Mouse (Mus musculus): ENCODE measurements around the gene Pate2.

The Pate2 gene

GRCm38 (mm10) chr9:35569571-35570534 lies at the start of gene Pate2, which contains the start of gene Hyls1:
Pate2 (plus strand) TSS chr9:35570284.
Hyls1 (minus strand) TSS chr9:35570398.
- peak; percentile 98 for DNase-seq (ENCODE audit: low spot score)

DNA sequence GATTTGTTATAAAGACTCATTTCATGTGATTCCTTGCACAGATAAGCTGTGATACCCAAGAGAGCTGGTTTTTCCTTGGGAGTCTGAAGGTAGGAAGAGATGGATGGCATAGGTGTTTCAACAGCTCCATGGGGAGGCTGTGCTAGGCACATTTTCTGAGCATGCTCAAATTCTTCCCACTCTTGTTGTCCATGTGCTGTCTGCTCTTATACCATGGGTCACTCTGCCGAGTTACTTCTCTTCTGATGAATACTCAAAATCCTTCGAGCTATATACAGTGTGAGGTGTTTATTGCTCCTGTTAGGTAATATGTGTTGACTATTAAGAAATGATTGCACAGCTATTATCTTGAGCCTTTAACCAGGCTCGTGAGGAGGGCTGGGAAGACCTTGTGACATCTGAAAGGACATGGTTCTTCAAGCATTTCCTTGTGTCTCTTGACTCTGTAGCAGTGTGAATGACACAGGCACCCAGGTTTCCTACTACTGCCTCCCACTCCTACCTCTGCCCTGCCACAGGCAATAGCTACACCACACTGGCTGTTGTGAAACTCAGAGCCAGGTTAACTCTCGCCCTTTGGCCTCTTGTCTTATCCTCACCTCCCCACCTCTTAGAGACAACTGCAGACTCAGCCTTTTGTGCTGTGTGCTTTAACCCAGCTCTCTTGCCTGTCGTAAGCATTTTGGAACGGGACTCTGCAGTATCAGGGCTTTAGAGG lies 49.3 kb upstream of the Pate2 start:
- DNase-seq (ENCODE audit: low spot score) = no peak

DNA sequence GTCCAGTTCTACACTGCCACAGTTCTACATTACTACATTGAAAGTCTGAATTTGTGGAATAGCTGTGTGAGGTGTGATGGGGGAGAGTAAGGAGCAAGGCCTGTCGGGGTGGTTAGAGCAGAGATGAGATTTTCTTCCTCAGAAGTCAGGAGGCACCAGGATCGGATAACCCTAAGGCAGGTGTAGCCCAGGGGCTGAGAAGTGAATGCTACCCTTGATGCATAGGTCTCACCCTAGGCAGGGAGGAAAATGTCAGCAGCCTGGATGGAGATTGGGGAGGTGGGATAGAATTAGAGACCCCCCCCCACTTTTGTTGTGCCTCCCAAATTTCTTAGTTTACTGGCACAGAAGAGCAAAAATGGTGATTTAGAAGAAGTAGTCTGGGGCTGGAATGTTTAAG lies 47.8 kb upstream of the Pate2 start:
- no peak for DNase-seq (ENCODE audit: low spot score)

- no peak for DNase-seq (ENCODE audit: low spot score)
Measured at GRCm38 (mm10) chr9:35522821-35523515, 47.1 kb upstream of the Pate2 start.

- no peak for DNase-seq (ENCODE audit: low spot score)
Measured at GRCm38 (mm10) chr9:35523541-35523940, 46.5 kb upstream of the Pate2 start.

- DNase-seq (ENCODE audit: low spot score) = peak; percentile 85
Measured at GRCm38 (mm10) chr9:35523941-35524411, 46.1 kb upstream of the Pate2 start.

DNA sequence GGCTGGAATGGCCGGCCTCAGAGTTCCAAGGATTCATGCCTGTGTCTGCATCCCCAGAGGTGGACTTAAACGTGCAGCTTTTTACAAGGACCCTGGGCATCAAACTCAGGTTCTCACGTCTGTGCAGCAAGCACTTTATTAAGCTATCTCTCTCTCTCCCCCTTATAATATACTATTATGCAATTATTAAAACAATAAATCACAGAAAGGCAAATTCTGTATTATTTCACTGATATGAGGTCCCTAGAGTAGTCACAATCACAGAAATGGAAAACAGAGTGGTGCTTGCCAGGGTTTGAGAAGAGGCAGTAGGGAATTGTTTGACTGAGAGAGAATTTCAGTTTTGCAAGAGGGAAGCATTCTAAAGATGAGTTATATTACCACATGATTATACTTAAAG lies 40.9 kb upstream of the Pate2 start:
- no peak for DNase-seq (ENCODE audit: low spot score)

GRCm38 (mm10) chr9:35529796-35530195 lies 40.3 kb upstream of the Pate2 start:
- DNase-seq (ENCODE audit: low spot score) = no peak

DNA sequence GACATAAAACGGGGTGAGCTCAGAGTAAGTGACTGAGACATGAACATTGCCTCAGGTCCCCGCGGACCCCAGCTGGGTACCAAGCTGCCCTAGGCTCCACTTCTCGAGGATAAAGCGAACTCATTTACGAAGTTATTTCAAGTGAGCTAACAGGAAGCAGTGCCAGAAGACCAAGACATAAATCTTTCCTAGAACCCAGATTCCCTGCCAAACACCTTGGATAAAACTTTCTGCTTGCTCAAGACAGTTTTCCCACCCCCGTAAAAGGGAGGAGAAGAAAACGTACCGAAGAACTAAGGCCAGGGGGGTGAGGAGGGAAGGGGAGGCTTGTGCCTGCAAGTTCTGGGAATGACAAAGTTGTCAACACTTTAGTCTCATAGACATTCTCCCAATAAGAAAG lies 36.8 kb upstream of the Pate2 start:
- no peak for DNase-seq (ENCODE audit: low spot score)

DNA sequence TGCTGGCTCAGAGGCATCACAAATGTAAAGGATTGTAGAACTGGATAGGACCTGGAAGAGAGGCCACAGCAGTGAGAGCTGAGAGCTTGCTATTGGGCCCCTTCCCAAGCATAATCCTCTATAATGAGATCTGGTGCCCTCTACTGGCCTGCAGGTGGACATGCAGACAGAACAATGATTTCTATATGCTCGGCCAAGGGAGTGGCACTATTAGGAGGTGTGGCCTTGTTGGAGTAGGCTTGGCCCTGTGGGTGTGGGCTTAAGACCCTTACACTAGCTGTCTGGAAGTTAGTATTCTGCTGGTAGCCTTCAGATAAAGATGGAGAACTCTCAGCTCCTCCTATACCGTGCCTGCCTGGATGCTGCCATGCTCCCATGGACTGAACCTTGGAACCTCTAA lies 35.0 kb upstream of the Pate2 start:
- peak; percentile 91 for DNase-seq (ENCODE audit: low spot score)

GRCm38 (mm10) chr9:35535876-35536275 lies 34.2 kb upstream of the Pate2 start:
- no peak for DNase-seq (ENCODE audit: low spot score)

GRCm38 (mm10) chr9:35539001-35539750 lies 30.9 kb upstream of the Pate2 start:
- no peak for DNase-seq (ENCODE audit: low spot score)

GRCm38 (mm10) chr9:35541024-35541423 lies 29.1 kb upstream of the Pate2 start:
- DNase-seq (ENCODE audit: low spot score) = no peak

DNA sequence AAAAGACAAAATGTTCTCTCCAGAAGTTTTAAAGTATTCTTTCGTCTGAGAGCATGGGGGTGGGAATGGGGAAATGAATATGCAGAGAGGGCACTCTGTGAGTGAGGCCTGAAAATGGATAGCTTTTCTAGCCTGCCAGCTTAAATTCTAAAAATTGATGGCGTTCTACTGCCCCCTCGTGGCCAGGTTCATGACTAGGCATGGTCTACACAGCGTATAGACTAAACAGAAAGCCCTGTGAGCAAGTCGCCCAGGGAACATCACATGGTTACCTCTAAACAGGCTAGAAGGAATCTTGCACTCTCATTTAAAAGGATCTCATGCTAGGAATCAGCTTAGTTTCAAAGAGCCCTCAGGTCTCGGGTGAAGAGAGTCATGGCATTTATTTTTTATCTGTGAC lies 28.6 kb upstream of the Pate2 start:
- peak; percentile 93 for DNase-seq (ENCODE audit: low spot score)

GRCm38 (mm10) chr9:35541941-35542340 lies 28.1 kb upstream of the Pate2 start:
- no peak for DNase-seq (ENCODE audit: low spot score)

- DNase-seq (ENCODE audit: low spot score) = no peak
Measured at GRCm38 (mm10) chr9:35543099-35543860, 26.8 kb upstream of the Pate2 start.

GRCm38 (mm10) chr9:35544666-35545065 lies 25.4 kb upstream of the Pate2 start:
- no peak for DNase-seq (ENCODE audit: low spot score)

GRCm38 (mm10) chr9:35545704-35546103 lies 24.4 kb upstream of the Pate2 start:
- no peak for DNase-seq (ENCODE audit: low spot score)

- DNase-seq (ENCODE audit: low spot score) = no peak
Measured at GRCm38 (mm10) chr9:35546745-35547144, 23.3 kb upstream of the Pate2 start.

DNA sequence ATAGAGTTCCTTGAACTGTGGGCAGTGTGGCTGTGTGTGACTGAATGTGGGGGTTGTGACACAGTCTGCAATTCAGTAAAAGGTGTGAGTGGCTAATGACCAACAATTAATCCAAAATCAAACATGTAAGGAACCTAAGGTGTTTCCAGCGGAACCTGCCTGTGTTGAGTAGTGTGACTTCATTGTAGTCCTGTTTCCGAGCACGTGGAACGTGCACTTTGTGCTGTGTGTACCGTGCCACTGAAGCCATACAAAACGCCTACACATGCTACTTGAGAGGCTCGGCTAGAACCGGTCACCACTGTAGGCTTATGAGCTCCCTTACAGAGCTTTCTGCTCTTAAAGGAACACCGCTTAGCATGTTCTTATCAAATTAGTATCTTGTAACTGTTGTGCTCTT lies 21.6 kb upstream of the Pate2 start:
- DNase-seq (ENCODE audit: low spot score) = no peak
